Mouse (Mus musculus) CH12.LX (cell line): Measurements from ENCODE around the gene Krt8. TPM values are rescaled to one million over a fixed set of nuclear protein-coding genes. Genes with fewer than 3 reads are reported as not detected.

Experiments
- DNase-seq: peaks from one replicate; pipeline ENCODE4 v3.0.0-alpha.2; 2013; ENCODE audit errors: extremely low read depth
- H3K27ac ChIP-seq: 2 replicates; pipeline ENCODE4 v1.5.1; 2012; ENCODE audit warnings: low read depth, mild to moderate bottlenecking, control low read depth, moderate library complexity; ENCODE audit not compliant: insufficient read depth
- H3K27me3 ChIP-seq: replicated peaks from 2 replicates; pipeline ENCODE3; 2012; ENCODE audit warnings: inconsistent platforms
- H3K36me3 ChIP-seq, 2 experiments: replicated peaks in 1 of 2; 2 replicates each; pipeline versions ENCODE3 to v1.6.1; 2012; ENCODE audit warnings: inconsistent platforms in 1 of 2, low read length in 1 of 2, mild to moderate bottlenecking in 1 of 2, mixed read lengths in 1 of 2, moderate library complexity in 1 of 2; ENCODE audit not compliant: control insufficient read depth in 1 of 2, insufficient read depth in 1 of 2
- H3K4me1 ChIP-seq, 2 experiments: 2 replicates each; pipeline ENCODE4 v1.6.1; 2012; ENCODE audit warnings: inconsistent platforms in 1 of 2, moderate library complexity in 1 of 2; ENCODE audit not compliant: insufficient read depth in 2 of 2, control insufficient read depth in 1 of 2
- H3K4me2 ChIP-seq: 2 replicates; pipeline ENCODE4 v1.6.1; 2012; ENCODE audit warnings: low read depth, mild to moderate bottlenecking, control low read depth; ENCODE audit not compliant: poor library complexity, insufficient read depth, severe bottlenecking
- H3K4me3 ChIP-seq, 3 experiments: fragments of 150-350 bp in 1 of 3; sonication (generic) in 1 of 3; replicated peaks in 1 of 3; 2 replicates each; pipeline versions ENCODE3 to v1.5.1; 2011 to 2012; ENCODE audit warnings: low read depth in 2 of 3, low read length in 2 of 3, mild to moderate bottlenecking in 2 of 3, moderate library complexity in 2 of 3, control low read depth in 1 of 3, improper control_type of control experiment in 1 of 3, inconsistent platforms in 1 of 3, mixed read lengths in 1 of 3; ENCODE audit not compliant: poor library complexity in 1 of 3
- H3K79me2 ChIP-seq: replicated peaks from 2 replicates; pipeline ENCODE4 v1.6.1; 2012; ENCODE audit warnings: mild to moderate bottlenecking, moderate library complexity; ENCODE audit not compliant: control insufficient read depth, poor library complexity, insufficient read depth, severe bottlenecking; ENCODE audit errors: extremely low read depth
- H3K9ac ChIP-seq: 2 replicates; pipeline ENCODE4 v1.6.1; 2012; ENCODE audit warnings: low read depth, mild to moderate bottlenecking, control low read depth, moderate library complexity; ENCODE audit not compliant: insufficient read depth
- H3K9me3 ChIP-seq: replicated peaks from 2 replicates; pipeline ENCODE3; 2012; ENCODE audit warnings: low read length, inconsistent platforms, mixed read lengths
- HCFC1 ChIP-seq: IDR thresholded peaks from 2 replicates; pipeline ENCODE4 v1.6.1; 2012; ENCODE audit warnings: low read depth, mild to moderate bottlenecking, inconsistent platforms, low read length, improper control_type of control experiment
- MEF2A ChIP-seq: IDR thresholded peaks from 2 replicates; pipeline ENCODE4 v1.6.1; 2014; ENCODE audit warnings: low read depth, mild to moderate bottlenecking, inconsistent platforms, low read length, improper control_type of control experiment, borderline replicate concordance
- dilution Hi-C: fragments of 300-500 bp; cut with MboI; formaldehyde crosslinking; loops from 2 replicates; pipeline ENCODE4 v1.14.3; 2020; ENCODE audit warnings: low sequenced_read_pairs; ENCODE audit not compliant: extremely low pct_unique_long_range_greater_than_20kb, extremely low pct_ligation_motif_present
- in situ Hi-C: fragments of 300-500 bp; cut with MboI; formaldehyde crosslinking; loops from 3 replicates; pipeline ENCODE4 v1.14.3; 2019; ENCODE audit warnings: low sequenced_read_pairs, low pct_ligation_motif_present, low pct_unique_long_range_greater_than_20kb, mixed read lengths
- polyA plus RNA-seq: library from polyadenylated mRNA; unstranded; fragments of >175 nt; gene quantifications from 2 replicates; pipeline ENCODE4 v1.2.1, GENCODE M21; 2012; ENCODE audit warnings: low read depth; ENCODE audit not compliant: insufficient read length
- total RNA-seq, 2 experiments: library from RNA; depleted of rRNA; stranded (reverse); fragments of 300-350 nt in 1 of 2; fragments of >200 nt in 1 of 2; gene quantifications; 2 replicates each; pipeline ENCODE4 v1.2.3; 2012 to 2014

The Krt8 gene
- total and polyA plus RNA-seq, 3 experiments = not detected

GRCm38 (mm10) chr15:101952733-101953474, 51.4 kb downstream of the Krt8 start:
- H3K27me3 ChIP-seq = peaks cover 91% of the 10 kb centered on the region
- in situ Hi-C loops = no loop called here

More at GRCm38 (mm10) chr15:101952733-101953474, 51.4 kb downstream of the Krt8 start:
- no peak overlapping the region for H3K4me3 ChIP-seq
- no peak overlapping the region for H3K9ac ChIP-seq
- no peaks in the 10 kb centered on the region for H3K36me3 ChIP-seq
- no peaks in the 10 kb centered on the region for H3K4me1 ChIP-seq
- H3K4me2 ChIP-seq = no peak overlapping the region
- dilution Hi-C loops = no loop called here
- no peaks in the 10 kb centered on the region for H3K79me2 ChIP-seq
- H3K27ac ChIP-seq = no peak overlapping the region
- DNase-seq = no peak
- no peaks in the 10 kb centered on the region for H3K9me3 ChIP-seq
- TF ChIP-seq HCFC1 = no peak
- no peak for TF ChIP-seq MEF2A
- TF ChIP-seq, all 38 proteins: peak for 0

Other genes with a start within 250 kb of the Krt8 start
- gene Krt72, start 218.0 kb downstream of the Krt8 start, total RNA-seq (2012; rRNA removed) = not detected in 2 replicates
- gene Krt72, start 218.0 kb downstream of the Krt8 start, total RNA-seq (2014; rRNA removed) = not detected in 2 replicates
- not detected in 2 replicates for gene Krt72, start 218.0 kb downstream of the Krt8 start, polyA plus RNA-seq
- not detected in 2 replicates for gene Krt73, start 202.1 kb downstream of the Krt8 start, total RNA-seq (2012; rRNA removed)
- gene Krt73, start 202.1 kb downstream of the Krt8 start, total RNA-seq (2014; rRNA removed) = not detected in 2 replicates
- not detected in 2 replicates for gene Krt73, start 202.1 kb downstream of the Krt8 start, polyA plus RNA-seq
- not detected in 2 replicates for gene Krt2, start 186.3 kb downstream of the Krt8 start, total RNA-seq (2012; rRNA removed)
- not detected in 2 replicates for gene Krt2, start 186.3 kb downstream of the Krt8 start, total RNA-seq (2014; rRNA removed)
- gene Krt2, start 186.3 kb downstream of the Krt8 start, polyA plus RNA-seq = not detected in 2 replicates
- gene Krt1, start 153.7 kb downstream of the Krt8 start, total RNA-seq (2012; rRNA removed) = not detected in 2 replicates
- not detected in 2 replicates for gene Krt1, start 153.7 kb downstream of the Krt8 start, total RNA-seq (2014; rRNA removed)
- gene Krt1, start 153.7 kb downstream of the Krt8 start, polyA plus RNA-seq = not detected in 2 replicates
- gene Krt77, start 134.8 kb downstream of the Krt8 start, total RNA-seq (2012; rRNA removed) = not detected in 2 replicates
- gene Krt77, start 134.8 kb downstream of the Krt8 start, total RNA-seq (2014; rRNA removed) = not detected in 2 replicates
- gene Krt77, start 134.8 kb downstream of the Krt8 start, polyA plus RNA-seq = not detected in 2 replicates
- gene Krt76, start 111.6 kb downstream of the Krt8 start, total RNA-seq (2012; rRNA removed) = not detected in 2 replicates
- gene Krt76, start 111.6 kb downstream of the Krt8 start, total RNA-seq (2014; rRNA removed) = not detected in 2 replicates
- gene Krt76, start 111.6 kb downstream of the Krt8 start, polyA plus RNA-seq = not detected in 2 replicates
- gene Krt4, start 79.7 kb downstream of the Krt8 start, total RNA-seq (2012; rRNA removed) = not detected in 2 replicates
- gene Krt4, start 79.7 kb downstream of the Krt8 start, total RNA-seq (2014; rRNA removed) = not detected in 2 replicates
- gene Krt4, start 79.7 kb downstream of the Krt8 start, polyA plus RNA-seq = not detected in 2 replicates
- gene Krt79, start 64.2 kb downstream of the Krt8 start, total RNA-seq (2012; rRNA removed) = not detected in 2 replicates
- gene Krt79, start 64.2 kb downstream of the Krt8 start, total RNA-seq (2014; rRNA removed) = not detected in 2 replicates
- gene Krt79, start 64.2 kb downstream of the Krt8 start, polyA plus RNA-seq = not detected in 2 replicates
- gene Krt78, start 50.2 kb downstream of the Krt8 start, total RNA-seq (2012; rRNA removed) = not detected in 2 replicates
- gene Krt78, start 50.2 kb downstream of the Krt8 start, total RNA-seq (2014; rRNA removed) = not detected in 2 replicates
- not detected in 2 replicates for gene Krt78, start 50.2 kb downstream of the Krt8 start, polyA plus RNA-seq
- gene Krt18, start 23.7 kb upstream of the Krt8 start, total RNA-seq (2012; rRNA removed) = 0.13 and 0.21 TPM in 2 replicates
- not detected in 2 replicates for gene Krt18, start 23.7 kb upstream of the Krt8 start, total RNA-seq (2014; rRNA removed)
- not detected in 2 replicates for gene Krt18, start 23.7 kb upstream of the Krt8 start, polyA plus RNA-seq
- 507 and 555 TPM in 2 replicates for gene Eif4b, start 69.3 kb upstream of the Krt8 start, total RNA-seq (2012; rRNA removed)
- 492 and 536 TPM in 2 replicates for gene Eif4b, start 69.3 kb upstream of the Krt8 start, total RNA-seq (2014; rRNA removed)
- gene Eif4b, start 69.3 kb upstream of the Krt8 start, polyA plus RNA-seq = 652 and 950 TPM in 2 replicates
- 0.08 and 0.13 TPM in 2 replicates for gene Tns2, start 95.9 kb upstream of the Krt8 start, total RNA-seq (2012; rRNA removed)
- not detected in 2 replicates for gene Tns2, start 95.9 kb upstream of the Krt8 start, total RNA-seq (2014; rRNA removed)
- gene Tns2, start 95.9 kb upstream of the Krt8 start, polyA plus RNA-seq = 0.34 and 0.49 TPM in 2 replicates
- gene Spryd3, start 131.8 kb upstream of the Krt8 start, total RNA-seq (2012; rRNA removed) = 21.6 and 24.7 TPM in 2 replicates
- gene Spryd3, start 131.8 kb upstream of the Krt8 start, total RNA-seq (2014; rRNA removed) = 19.6 and 21.5 TPM in 2 replicates
- 25.7 and 33.5 TPM in 2 replicates for gene Spryd3, start 131.8 kb upstream of the Krt8 start, polyA plus RNA-seq
- 0.38 TPM in 1 of 2 replicates, not detected in the other for gene Igfbp6, start 139.9 kb upstream of the Krt8 start, total RNA-seq (2012; rRNA removed)
- not detected in 2 replicates for gene Igfbp6, start 139.9 kb upstream of the Krt8 start, total RNA-seq (2014; rRNA removed)
- gene Igfbp6, start 139.9 kb upstream of the Krt8 start, polyA plus RNA-seq = not detected in 2 replicates
- 3.7 and 10.4 TPM in 2 replicates for gene Soat2, start 146.0 kb upstream of the Krt8 start, total RNA-seq (2012; rRNA removed)
- gene Soat2, start 146.0 kb upstream of the Krt8 start, total RNA-seq (2014; rRNA removed) = 0.09 and 0.28 TPM in 2 replicates
- 0.56 and 0.65 TPM in 2 replicates for gene Soat2, start 146.0 kb upstream of the Krt8 start, polyA plus RNA-seq
- gene Zfp740, start 198.8 kb upstream of the Krt8 start, total RNA-seq (2012; rRNA removed) = 30.5 and 32.1 TPM in 2 replicates
- gene Zfp740, start 198.8 kb upstream of the Krt8 start, total RNA-seq (2014; rRNA removed) = 46.1 and 51.9 TPM in 2 replicates
- gene Zfp740, start 198.8 kb upstream of the Krt8 start, polyA plus RNA-seq = 37.4 and 38.7 TPM in 2 replicates
- gene Csad, start 200.2 kb upstream of the Krt8 start, total RNA-seq (2012; rRNA removed) = 2.8 and 4.7 TPM in 2 replicates
- 3.6 and 3.7 TPM in 2 replicates for gene Csad, start 200.2 kb upstream of the Krt8 start, total RNA-seq (2014; rRNA removed)
- gene Csad, start 200.2 kb upstream of the Krt8 start, polyA plus RNA-seq = 3.8 and 4.2 TPM in 2 replicates
- 10.1 and 17.7 TPM in 2 replicates for gene Itgb7, start 227.5 kb upstream of the Krt8 start, total RNA-seq (2012; rRNA removed)
- 1.8 and 3.7 TPM in 2 replicates for gene Itgb7, start 227.5 kb upstream of the Krt8 start, total RNA-seq (2014; rRNA removed)
- 2.8 and 4.2 TPM in 2 replicates for gene Itgb7, start 227.5 kb upstream of the Krt8 start, polyA plus RNA-seq